Mouse (Mus musculus) induced T-regulatory cell, adult 2 months (primary cell): ENCODE measurements around the gene Rab23.

Experiments used
- DNase-seq: peaks from one replicate; pipeline ENCODE4 v3.0.0-alpha.2; 2012; ENCODE audit warnings: low read depth

The Rab23 gene

DNA sequence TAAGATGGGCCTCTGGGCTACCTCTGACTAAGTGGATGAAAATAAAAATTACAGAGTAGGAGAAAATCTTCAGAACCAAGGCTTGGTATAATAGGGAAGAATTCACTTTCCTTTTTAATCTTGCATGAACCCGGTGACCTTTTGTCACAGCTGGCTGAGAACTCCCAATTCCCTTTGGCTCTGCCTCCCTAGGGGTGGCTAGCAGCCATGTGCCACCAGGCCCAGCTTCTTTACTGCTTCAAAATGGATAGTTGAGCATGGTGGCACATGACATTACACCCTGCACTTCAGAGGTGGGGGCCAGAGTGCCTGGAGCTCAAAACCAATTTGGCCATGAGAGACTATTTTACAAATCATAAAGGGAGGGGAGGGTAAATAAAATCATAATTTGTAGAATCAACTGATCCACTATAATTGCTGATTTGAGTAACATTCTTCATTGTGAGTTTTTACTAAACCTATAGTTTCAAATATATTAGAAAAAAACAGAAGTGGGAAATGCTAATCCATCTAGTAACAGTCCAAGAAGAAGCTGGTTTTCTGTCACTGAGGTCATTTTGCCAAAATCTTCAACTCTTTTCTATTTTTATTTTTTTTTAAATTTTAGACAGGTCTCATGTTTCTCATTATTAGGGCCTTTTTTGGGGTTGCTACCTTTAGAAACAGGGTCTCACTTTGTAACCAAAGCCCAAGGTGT lies 48.6 kb downstream of the Rab23 start:
- DNase-seq: no peak

DNA sequence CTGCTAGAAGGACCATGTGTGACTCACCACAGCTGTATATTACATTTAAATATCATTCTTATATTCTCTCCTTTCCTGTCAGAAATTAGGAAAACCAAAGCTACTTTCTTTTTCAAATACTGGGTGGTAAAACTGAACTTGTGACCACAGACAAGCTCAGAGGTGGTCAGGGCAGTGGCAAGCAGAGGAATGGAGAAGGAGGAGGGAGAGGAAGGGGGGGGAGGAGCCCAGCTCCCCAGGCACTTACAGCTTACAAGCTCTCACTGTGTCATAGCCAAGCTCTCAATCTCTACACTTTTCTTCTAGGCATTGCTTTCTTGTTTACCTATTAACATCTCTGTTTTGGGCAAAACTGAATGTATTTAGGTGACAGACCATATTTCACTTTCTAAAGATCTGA lies 49.1 kb downstream of the Rab23 start:
- no peak for DNase-seq

GRCm38 (mm10) chr1:33771621-33772020 lies 51.9 kb downstream of the Rab23 start:
- DNase-seq: no peak

DNA sequence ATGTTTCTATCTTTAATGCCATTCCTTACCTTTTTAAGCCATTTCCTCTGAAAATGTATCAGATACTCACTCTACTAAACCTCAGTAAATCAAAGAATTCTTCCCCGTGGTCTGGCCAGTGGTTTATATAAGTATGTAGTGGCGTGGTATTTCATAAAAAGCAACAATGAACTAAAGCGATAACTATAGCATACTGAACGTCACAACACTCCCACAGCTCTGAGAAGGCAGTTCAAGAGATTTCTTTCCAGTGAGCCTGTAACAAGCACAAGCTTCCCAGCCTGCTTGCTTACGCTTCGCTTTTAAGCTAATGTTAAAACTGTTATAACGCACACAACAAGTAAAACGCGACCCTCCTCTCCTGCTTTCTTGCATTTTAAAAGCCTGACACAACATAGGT lies 52.4 kb downstream of the Rab23 start:
- no peak for DNase-seq

- DNase-seq: no peak
Measured at GRCm38 (mm10) chr1:33776175-33776611, 56.5 kb downstream of the Rab23 start.

DNA sequence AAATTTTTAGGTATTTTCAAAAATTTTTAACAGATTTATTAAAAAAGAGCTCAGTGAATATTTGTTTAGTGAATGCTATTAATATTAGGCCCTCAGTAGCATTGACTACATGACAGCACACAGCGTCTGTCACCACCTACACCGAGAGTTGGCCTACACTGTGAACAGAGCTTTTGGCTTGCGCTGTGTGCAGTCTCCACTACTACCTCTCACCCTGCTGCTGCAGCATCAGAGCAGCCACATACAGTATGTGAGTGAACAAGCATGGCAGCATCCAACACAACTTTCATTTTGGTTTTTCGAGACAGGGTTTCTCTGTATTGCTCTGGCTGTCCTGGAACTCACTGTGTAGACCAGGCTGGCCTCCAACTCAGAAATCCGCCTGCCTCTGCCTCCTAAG lies 64.9 kb downstream of the Rab23 start:
- DNase-seq: no peak

DNA sequence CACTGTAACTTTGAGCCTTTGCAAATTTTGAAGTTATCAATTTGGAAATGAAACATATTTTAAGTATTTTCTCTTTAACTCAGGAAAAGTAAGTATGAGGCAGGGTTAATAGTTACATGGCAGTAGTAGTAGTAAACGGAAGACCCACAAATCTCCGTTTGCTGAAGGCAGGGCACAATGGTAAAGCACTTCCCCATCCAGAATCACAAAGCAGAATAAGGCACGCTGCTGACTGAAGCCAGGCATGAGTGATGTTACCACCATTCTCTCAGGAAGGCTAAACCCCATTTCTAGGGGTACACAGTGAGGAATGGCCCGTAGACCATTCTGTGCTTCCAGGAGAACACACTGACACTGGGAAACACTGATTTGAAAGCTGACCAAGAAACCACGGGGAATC lies 68.4 kb downstream of the Rab23 start:
- no peak for DNase-seq

- DNase-seq: no peak
Measured at GRCm38 (mm10) chr1:33788493-33788892, 68.8 kb downstream of the Rab23 start.
